Mouse (Mus musculus) heart, postnatal 0 days (tissue): ENCODE measurements around the gene Rab31. TPM values are rescaled to one million over a fixed set of nuclear protein-coding genes. Genes with fewer than 3 reads are reported as not detected.
"Not testable (repeated sequence)": the region's sequence is repeated elsewhere in the genome, so short reads cannot be mapped to it uniquely, and the experiment has no call there.

ENCODE experiments used
- ATAC-seq: fragments of 200-750 bp; cut with Nextera tagmentation; 2 replicates; pipeline ENCODE4 v1.8.0; 2017; ENCODE audit warnings: low read depth, moderate number of reproducible peaks, moderate library complexity; ENCODE audit not compliant: insufficient read depth
- DNase-seq: peaks from one replicate; pipeline ENCODE4 v3.0.0-alpha.2; 2016; ENCODE audit warnings: low spot score
- H3K27ac ChIP-seq: fragments of 300-500 bp; sonication (generic); 2 replicates; pipeline ENCODE4 v1.5.1; 2014; ENCODE audit warnings: low read depth, mild to moderate bottlenecking
- H3K27me3 ChIP-seq: fragments of 300-500 bp; sonication (generic); 2 replicates; pipeline ENCODE4 v1.6.1; 2014; ENCODE audit warnings: low read length, mixed read lengths; ENCODE audit not compliant: control insufficient read depth, insufficient read depth
- H3K36me3 ChIP-seq: fragments of 300-500 bp; sonication (generic); replicated peaks from 2 replicates; pipeline ENCODE4 v1.6.1; 2014; ENCODE audit warnings: low read length, mixed read lengths; ENCODE audit not compliant: control insufficient read depth, insufficient read depth
- H3K4me1 ChIP-seq: fragments of 300-500 bp; sonication (generic); 2 replicates; pipeline ENCODE4 v1.6.1; 2014; ENCODE audit warnings: antibody characterized with exemption; ENCODE audit not compliant: control insufficient read depth, insufficient read depth
- H3K4me2 ChIP-seq: fragments of 300-500 bp; sonication (generic); 2 replicates; pipeline ENCODE4 v1.6.1; 2014; ENCODE audit warnings: low read depth, mild to moderate bottlenecking, low read length, moderate library complexity
- H3K4me3 ChIP-seq: fragments of 300-500 bp; sonication (generic); 2 replicates; pipeline ENCODE4 v1.5.1; 2014; ENCODE audit warnings: low read depth, low read length
- H3K9ac ChIP-seq: fragments of 300-500 bp; sonication (generic); replicated peaks from 2 replicates; pipeline ENCODE4 v1.6.1; 2014; ENCODE audit warnings: low read depth, low read length, mixed read lengths
- H3K9me3 ChIP-seq: fragments of 300-500 bp; sonication (generic); replicated peaks from 2 replicates; pipeline ENCODE4 v1.6.1; 2016; ENCODE audit warnings: low read length; ENCODE audit not compliant: control insufficient read depth
- CTCF ChIP-seq: IDR thresholded peaks from 2 replicates; pipeline ENCODE4 v1.5.1; 2016; ENCODE audit warnings: antibody characterized with exemption, control low read depth, low read depth
- EP300 ChIP-seq: IDR thresholded peaks from 2 replicates; pipeline ENCODE4 v1.6.1; 2016; ENCODE audit warnings: antibody characterized with exemption, low read depth
- WGBS: fragments of 180-500 bp; shearing (Covaris S2); extraction: QIAGEN DNeasy Blood & Tissue Kit; methylation state at CpG from one replicate; pipeline ENCODE4 v1.1.7; 2014; 5-methylcytosine and 5-hydroxymethylcytosine counted together
- polyA plus RNA-seq: library from polyadenylated mRNA; unstranded; fragments of >200 nt; fragmentation: Nextera tagmentation; extraction: Ambion mirVana; gene quantifications from 2 replicates; pipeline ENCODE4 v1.2.1, GENCODE M21; 2015
- total RNA-seq: library from RNA; depleted of rRNA; stranded (reverse); fragments of >200 nt; gene quantifications from 2 replicates; pipeline ENCODE4 v1.2.3, GENCODE M21; 2014; ENCODE audit warnings: low replicate concordance

The Rab31 gene
- total and polyA plus RNA-seq, 2 experiments from 2014 or later: 22.5 to 44.1 TPM

- H3K9me3 ChIP-seq: no peaks in the 10 kb centered on the region
- peaks cover 6% of the 10 kb centered on the region for H3K4me1 ChIP-seq
- no peaks in the 10 kb centered on the region for H3K27me3 ChIP-seq
- no peak overlapping the region for H3K4me3 ChIP-seq
- WGBS: 88% methylated on average over 5 of the region's 5 CpGs
- no peak overlapping the region for H3K4me2 ChIP-seq
- no peaks in the 10 kb centered on the region for H3K36me3 ChIP-seq
- ATAC-seq (no peak), DNase-seq (no peak)
- no peak overlapping the region for H3K9ac ChIP-seq
- H3K27ac ChIP-seq: no peak overlapping the region
- no peak for TF ChIP-seq EP300
- no peak for TF ChIP-seq CTCF
Measured at GRCm38 (mm10) chr17:65642578-65642991, 130.0 kb downstream of the Rab31 start.

GRCm38 (mm10) chr17:65641734-65642218 is 130.8 kb downstream of the Rab31 start, which contains the start of gene Txndc2:
Txndc2 (minus strand) TSS chr17:65642168.
- Histone ChIP-seq H3K27ac (no peak within 1 kb of the TSS), H3K9me3 (no peaks in the 10 kb centered on the region), H3K4me2 (no peak within 1 kb of the TSS), H3K36me3 (no peaks in the 10 kb centered on the region), H3K4me1 (peaks cover 6% of the 10 kb centered on the region), H3K4me3 (no peak within 1 kb of the TSS), H3K27me3 (no peaks in the 10 kb centered on the region), H3K9ac (no peak within 1 kb of the TSS)
- no peak for TF ChIP-seq CTCF
- no peak for TF ChIP-seq EP300
- 76% methylated on average over 11 of the region's 11 CpGs for WGBS
- DNase-seq (no peak), ATAC-seq (no peak)

- Histone ChIP-seq H3K9ac (no peak overlapping the region), H3K4me2 (no peak overlapping the region), H3K9me3 (no peaks in the 10 kb centered on the region), H3K27me3 (no peaks in the 10 kb centered on the region), H3K4me1 (peaks cover 20% of the 10 kb centered on the region), H3K27ac (no peak overlapping the region), H3K4me3 (no peak overlapping the region), H3K36me3 (no peaks in the 10 kb centered on the region)
- DNase-seq (no peak), ATAC-seq (no peak)
- 83% methylated on average over 1 of the region's 1 CpGs for WGBS
- no peak for TF ChIP-seq EP300
- TF ChIP-seq CTCF: no peak
Measured at GRCm38 (mm10) chr17:65639144-65639543, 133.4 kb downstream of the Rab31 start.

GRCm38 (mm10) chr17:65635715-65636360 is 136.7 kb downstream of the Rab31 start:
- Histone ChIP-seq H3K4me2 (no peak overlapping the region), H3K4me1 (0 out of 2 replicates have a peak, but pooled peaks cover 14% of the 10 kb centered on the region), H3K9ac (0 out of 2 replicates have a peak overlapping the region, but pooled peaks have one; percentile 15), H3K36me3 (no peaks in the 10 kb centered on the region), H3K9me3 (no peaks in the 10 kb centered on the region), H3K27ac (0 out of 2 replicates have a peak overlapping the region, but pooled peaks have one; percentile 15), H3K4me3 (no peak overlapping the region), H3K27me3 (no peaks in the 10 kb centered on the region)
- no peak for DNase-seq
- 45% methylated on average over 14 of the region's 14 CpGs for WGBS
- TF ChIP-seq EP300: no peak
- TF ChIP-seq CTCF: no peak
- ATAC-seq: 0 out of 2 replicates have a peak, but pooled peaks have one; percentile 24

- 0 out of 2 replicates have a peak, but pooled peaks cover 11% of the 10 kb centered on the region for H3K4me1 ChIP-seq
- TF ChIP-seq CTCF (no peak), EP300 (no peak)
- ATAC-seq (no peak), DNase-seq (no peak)
- no peak overlapping the region for H3K4me2 ChIP-seq
- no peaks in the 10 kb centered on the region for H3K9me3 ChIP-seq
- no peaks in the 10 kb centered on the region for H3K36me3 ChIP-seq
- no peaks in the 10 kb centered on the region for H3K27me3 ChIP-seq
- no peak overlapping the region for H3K9ac ChIP-seq
- 80% methylated on average over 6 of the region's 6 CpGs for WGBS
- H3K4me3 ChIP-seq: no peak overlapping the region
- no peak overlapping the region for H3K27ac ChIP-seq
Measured at GRCm38 (mm10) chr17:65629943-65630342, 142.6 kb downstream of the Rab31 start.

- ATAC-seq, H3K27me3 ChIP-seq, H3K27ac ChIP-seq, H3K9ac ChIP-seq, DNase-seq, H3K4me3 ChIP-seq, H3K4me1 ChIP-seq, H3K9me3 ChIP-seq, H3K4me2 ChIP-seq, H3K36me3 ChIP-seq: not testable (repeated sequence)
- WGBS: 56% methylated on average over 13 of the region's 13 CpGs
Measured at GRCm38 (mm10) chr17:65628823-65629532, 143.6 kb downstream of the Rab31 start.
